Mouse (Mus musculus): ENCODE measurements around the gene Gm20479.

Gm20479 gene

GRCm38 (mm10) chr7:27367976-27368375 lies 10.8 kb upstream of the Gm20479 start:
- no peak for DNase-seq (ENCODE audit: low spot score in 2 of 2)

DNA sequence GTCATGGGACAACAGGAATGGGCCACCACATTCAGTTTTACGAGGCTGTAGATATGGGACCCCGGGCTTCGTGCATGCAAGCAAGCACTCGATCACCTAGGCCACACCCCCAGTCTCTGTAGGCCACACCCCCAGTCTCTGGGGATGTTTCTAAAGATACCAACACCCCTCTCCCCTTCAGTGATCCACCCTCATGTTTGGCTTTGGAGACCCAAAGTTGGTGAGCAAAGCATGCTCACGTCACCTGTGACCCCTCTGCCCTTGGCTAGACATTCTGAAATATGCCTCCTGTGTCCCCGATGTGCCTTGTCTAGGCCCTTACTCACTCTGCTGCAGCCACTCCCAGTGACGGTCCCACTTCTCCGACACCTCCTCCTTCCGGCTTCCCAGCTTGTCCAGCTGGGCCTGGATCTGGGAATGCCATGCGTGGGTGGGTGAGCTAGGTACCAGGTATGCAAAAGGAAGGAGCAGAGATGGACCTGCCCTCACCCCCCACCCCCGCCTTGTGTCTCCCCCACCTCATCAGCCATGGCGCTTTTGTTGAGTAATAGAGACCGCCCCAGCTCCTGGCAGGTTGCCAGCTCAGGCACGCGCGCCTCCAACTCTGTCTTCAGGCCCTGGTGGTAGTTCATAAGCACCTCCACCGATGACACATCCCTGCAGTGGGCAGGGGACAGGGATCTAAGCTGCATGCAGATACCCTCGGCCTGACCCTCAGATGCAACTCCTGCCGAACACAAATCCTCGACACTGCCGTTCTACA lies 9.0 kb upstream of the Gm20479 start:
- DNase-seq (ENCODE audit: low spot score in 2 of 2) = no peak

- DNase-seq (ENCODE audit: low spot score in 2 of 2) = no peak
Measured at GRCm38 (mm10) chr7:27364379-27364778, 7.2 kb upstream of the Gm20479 start.

DNA sequence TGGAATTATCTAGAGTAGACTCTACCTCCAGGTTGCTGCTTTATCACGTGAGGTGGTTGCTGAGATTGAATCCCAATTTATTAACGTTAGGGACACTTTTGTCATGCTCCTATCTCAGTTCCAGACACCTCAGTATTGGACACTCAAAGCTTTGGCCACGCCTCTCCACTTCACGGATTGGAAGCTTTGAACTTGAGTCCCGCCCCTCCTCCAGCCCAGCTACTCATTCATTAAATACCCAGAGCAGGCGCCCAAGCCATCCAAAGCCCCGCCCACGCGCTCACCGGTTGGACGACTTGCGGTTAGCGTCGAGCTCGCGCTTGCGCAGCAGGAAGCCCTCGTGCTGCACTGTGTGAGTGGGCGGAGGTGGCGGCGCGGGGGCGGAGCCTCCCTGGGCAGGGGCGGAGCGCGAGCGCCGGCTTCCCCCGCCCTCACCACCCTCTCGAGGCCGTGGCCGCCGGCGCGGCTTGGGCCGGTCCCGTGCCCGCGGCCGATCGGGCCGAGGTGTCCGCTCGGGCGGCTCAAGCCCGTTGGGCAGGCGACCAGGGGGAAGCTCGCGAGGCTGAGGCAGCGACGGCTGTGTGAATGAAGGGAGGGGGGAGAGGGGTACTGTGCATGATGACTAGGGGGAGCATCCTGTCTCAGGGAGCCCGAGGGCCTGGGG lies 4.2 kb upstream of the Gm20479 start:
- DNase-seq (ENCODE audit: low spot score in 2 of 2) = peak; percentile 97 to 98

DNA sequence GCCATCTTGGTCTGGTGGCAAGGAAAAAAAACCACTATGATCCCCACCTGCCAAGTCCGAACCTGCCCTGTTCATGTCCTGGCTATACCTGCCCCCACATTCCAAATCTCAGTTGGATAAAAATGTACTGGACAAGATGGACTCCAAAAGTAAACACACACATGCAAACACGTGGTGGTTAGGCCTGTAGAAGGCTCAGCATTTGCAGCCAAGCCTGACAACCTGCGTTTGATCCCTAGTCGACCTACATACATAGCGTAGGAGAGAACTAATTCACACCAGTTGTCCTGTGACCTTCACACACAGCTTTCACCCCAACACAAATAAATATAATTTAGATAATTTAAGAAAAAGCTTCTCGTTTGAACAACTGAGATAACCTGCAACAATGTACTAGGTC lies 3.5 kb upstream of the Gm20479 start:
- no peak for DNase-seq (ENCODE audit: low spot score in 2 of 2)

DNA sequence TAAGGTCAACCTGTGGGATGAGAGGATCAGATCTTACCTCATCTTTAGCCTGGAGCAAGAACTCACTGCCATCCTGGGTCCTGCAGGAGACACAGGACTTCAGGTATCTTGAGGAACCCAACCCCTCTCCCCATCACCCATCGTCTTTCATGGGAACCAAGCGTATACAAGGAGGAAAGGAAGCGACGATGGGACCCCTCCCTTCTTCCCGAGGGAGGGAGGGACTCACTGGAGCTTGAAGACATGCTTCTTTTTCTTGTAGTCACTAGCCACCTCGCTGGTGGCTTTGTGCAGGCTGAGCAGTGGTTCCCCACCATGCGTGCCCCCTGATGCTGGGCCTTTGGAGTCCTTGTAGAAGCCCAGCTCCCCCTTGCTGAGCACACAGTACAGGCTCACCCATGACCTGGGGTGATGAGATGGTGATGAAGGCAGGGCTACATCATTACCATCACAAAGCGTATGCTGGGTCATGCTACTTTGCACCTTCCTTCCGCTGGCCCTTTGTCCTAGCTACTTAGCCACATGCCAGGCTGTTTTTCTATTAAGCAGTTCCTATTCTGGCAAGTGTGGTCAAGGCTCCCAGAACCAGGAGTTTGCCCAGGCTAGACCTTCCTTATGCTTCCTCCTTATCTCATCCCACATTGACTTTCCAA lies 2.6 kb upstream of the Gm20479 start:
- no peak for DNase-seq (ENCODE audit: low spot score in 2 of 2)

- DNase-seq (ENCODE audit: low spot score in 2 of 2) = no peak
Measured at GRCm38 (mm10) chr7:27359162-27359561, 1.9 kb upstream of the Gm20479 start.

- no peak for DNase-seq (ENCODE audit: low spot score in 2 of 2)
Measured at GRCm38 (mm10) chr7:27357595-27357978, 368 bp upstream of the Gm20479 start.

DNA sequence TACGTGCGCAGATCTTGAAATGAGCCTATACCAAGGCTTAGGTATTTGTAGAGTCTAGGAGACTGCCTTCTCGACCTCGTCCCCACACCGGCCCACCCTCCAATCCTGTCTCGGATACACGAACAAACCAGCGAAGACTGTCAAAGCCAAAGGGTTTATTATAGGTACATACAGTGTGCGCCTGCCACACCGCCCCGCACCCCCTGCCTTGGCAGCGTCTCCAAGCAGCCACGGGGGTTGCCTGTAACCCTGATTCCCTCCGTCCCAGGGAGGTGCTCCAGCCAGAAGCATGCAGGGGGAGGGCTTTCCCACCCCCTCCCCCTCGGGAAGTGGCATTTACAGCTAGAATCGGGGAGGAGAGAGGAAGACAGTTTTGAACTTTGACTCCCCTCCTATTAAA lies 971 bp downstream of the Gm20479 start:
- peak in 1 of 2 experiments; percentile 46 for DNase-seq (ENCODE audit: low spot score in 2 of 2)

DNA sequence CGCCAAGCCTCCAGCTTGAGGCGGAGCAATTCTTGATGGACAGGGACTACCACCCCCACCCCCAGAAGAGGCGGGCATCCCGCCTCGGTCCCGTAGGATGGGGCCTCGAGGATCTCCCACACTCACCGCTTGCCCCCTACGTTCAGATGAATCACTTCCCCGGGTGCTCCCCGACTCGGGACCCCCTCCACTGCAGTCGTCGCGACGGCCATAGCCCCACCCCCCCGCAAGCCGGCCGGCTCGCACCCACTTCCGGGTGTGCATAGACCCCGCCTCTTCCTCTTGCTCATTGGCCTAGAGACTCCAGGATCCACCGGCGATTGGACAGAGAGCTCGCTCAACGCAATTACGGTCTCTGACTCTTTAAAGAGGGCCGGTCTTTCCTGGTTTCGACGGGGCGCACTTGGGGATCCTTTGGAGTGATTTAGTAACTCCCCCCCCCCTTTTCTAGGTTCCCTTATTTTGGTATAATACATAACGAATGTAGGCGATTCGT lies 1.4 kb downstream of the Gm20479 start, which contains the start of gene Shkbp1:
Shkbp1 (minus strand) TSS at position 275 of the 496 bp plus-strand sequence.
- DNase-seq (ENCODE audit: low spot score in 2 of 2) = peak; percentile 68 to 79

- no peak for DNase-seq (ENCODE audit: low spot score in 2 of 2)
Measured at GRCm38 (mm10) chr7:27355261-27355660, 2.0 kb downstream of the Gm20479 start.

GRCm38 (mm10) chr7:27354783-27355182 lies 2.4 kb downstream of the Gm20479 start:
- no peak for DNase-seq (ENCODE audit: low spot score in 2 of 2)

GRCm38 (mm10) chr7:27354144-27354543 lies 3.1 kb downstream of the Gm20479 start:
- no peak for DNase-seq (ENCODE audit: low spot score in 2 of 2)

GRCm38 (mm10) chr7:27345444-27345843 lies 11.8 kb downstream of the Gm20479 start:
- DNase-seq (ENCODE audit: low spot score in 2 of 2) = no peak

DNA sequence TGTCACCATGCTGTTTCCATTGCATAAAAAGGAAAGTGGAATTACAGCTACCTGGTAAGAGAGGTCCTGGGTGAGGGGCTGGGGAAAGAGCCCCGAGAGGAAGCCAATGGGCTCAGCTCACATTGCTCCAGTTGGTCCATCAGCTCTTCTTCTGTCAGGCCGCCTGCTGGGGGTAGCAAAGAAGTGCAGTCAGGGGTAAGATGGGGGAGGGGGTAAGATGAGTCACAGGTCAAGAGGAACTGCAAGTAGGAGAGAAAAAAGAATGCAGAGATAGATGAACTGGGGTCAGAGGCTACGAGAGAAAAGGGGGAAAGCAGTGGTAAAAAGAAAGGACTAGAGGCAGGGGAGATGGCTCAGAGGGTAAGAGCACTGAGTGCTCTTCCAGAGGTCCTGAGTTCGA lies 14.6 kb downstream of the Gm20479 start:
- DNase-seq (ENCODE audit: low spot score in 2 of 2) = no peak

GRCm38 (mm10) chr7:27339519-27339918 lies 17.7 kb downstream of the Gm20479 start:
- no peak for DNase-seq (ENCODE audit: low spot score in 2 of 2)

- DNase-seq (ENCODE audit: low spot score in 2 of 2) = no peak
Measured at GRCm38 (mm10) chr7:27339114-27339513, 18.1 kb downstream of the Gm20479 start.

GRCm38 (mm10) chr7:27337175-27337853 lies 19.9 kb downstream of the Gm20479 start, which contains the start of gene Ltbp4:
Gene Ltbp4, minus strand, starts transcription at chr7:27337692.
- peak in 1 of 2 experiments; percentile 32 for DNase-seq (ENCODE audit: low spot score in 2 of 2)

DNA sequence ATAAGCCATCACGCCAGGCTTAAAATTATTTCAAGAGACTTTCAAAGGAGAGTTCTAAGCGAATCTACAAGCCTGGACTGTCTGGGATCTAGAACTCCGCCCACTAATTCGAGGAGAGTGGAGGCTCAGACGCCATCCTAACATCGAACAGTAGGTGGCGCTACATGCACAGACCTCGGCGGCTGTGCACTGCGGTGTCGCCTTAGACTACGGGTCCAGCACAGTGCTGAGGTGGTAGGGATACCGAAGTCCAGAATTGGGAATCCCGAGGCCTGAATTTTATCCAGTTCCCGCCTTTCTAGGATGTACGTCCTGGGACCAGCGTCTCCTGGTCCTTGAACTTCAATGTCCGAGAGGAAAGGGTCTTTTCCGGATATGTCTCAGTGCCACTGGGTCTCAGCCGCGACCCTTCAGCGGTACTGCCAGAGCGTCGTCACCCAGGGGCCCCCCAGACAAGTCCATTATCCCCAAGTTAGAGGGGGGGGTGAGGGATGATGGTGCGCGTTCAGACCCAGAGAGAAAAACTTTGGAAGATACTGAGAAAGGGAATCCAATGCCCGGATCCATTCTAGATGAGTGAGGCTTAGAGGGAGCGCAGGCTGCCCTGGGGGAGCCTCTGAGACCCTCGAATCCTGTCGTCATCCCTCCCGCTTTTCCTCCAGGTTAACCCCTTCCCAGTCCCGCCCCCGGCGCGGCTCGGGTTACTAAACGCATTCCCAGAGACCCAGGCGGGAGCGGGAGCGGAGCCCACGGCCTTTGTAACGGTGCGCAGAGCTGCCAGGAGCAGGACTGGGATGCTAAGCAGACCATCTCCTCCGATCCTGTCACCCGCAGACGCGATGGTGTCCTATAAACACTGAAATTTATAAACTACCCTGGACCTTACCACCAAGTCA lies 21.0 kb downstream of the Gm20479 start:
- DNase-seq (ENCODE audit: low spot score in 2 of 2) = peak; percentile 82 to 83

DNA sequence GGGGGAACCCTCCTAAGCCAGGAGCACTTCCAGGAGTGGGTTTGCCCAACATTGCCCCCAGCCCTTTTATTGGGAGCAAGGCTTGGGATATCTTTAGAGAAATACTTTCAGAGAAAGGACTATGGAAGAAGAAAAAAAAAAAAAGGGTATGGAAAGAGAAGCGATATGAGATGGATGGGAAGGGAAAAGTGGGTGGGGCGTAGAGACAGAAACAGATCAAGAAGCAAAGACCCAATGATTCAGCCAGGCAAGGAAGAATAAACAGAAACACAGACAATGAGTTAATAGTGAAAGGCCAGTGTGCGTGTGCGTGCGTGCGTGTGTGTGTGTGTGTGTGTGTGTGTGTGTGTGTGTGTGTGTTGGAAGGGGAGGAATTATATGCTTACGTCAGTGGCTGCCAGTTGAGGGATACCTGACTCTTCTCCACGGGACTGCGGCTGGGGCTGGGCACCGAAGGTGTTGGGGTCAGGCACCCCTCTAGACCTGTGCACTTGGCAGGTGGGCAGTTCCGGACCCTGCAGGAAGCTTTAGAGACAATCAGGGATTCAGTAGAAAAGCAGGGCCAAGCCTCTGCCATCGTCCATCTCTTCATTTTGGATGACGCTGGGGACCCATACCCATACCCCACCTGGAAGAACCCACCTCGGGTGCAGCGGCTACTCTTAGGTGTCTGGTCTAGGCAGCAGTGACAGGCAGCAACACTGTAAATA lies 22.1 kb downstream of the Gm20479 start:
- DNase-seq (ENCODE audit: low spot score in 2 of 2) = no peak

All from urinary bladder, adult 18-20 months (tissue).